34 mouse cellular contexts compared by ENCODE assay signal in the genomic region with DNA sequence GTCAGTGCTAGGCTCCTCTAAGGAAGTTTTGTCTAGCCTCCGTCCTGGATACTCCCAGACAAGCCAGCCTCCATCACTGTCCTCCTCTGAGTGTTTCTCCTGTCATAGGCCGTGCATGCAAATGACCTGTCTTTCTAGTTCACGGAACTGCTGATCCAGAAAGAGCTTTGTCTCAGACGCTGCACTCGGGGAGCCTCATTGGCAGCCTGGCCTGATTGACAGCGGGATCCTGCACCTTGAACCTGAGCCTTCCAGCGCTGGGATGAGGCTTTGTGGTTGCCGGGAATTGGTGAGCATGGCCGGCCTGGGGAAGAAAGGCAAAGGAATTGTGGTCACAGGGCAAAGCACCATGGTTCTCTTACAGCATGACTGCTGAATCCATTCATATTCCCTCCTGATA. TPM values are rescaled to one million over a fixed set of nuclear protein-coding genes. Genes with fewer than 3 reads are reported as not detected.
A peak's percentile ranks its signal among the peaks of the same experiment; 100 is the strongest.
DNase-seq lines count a peak whose midpoint lies in the region; ATAC-seq and TF ChIP-seq lines count a peak whose summit lies in the region.
"Had no signal": no experiment of that assay in that cellular context is flagged by ENCODE, and none has a peak within 500 bp of the region (broad histone marks: within the 10 kb centered on the region; RNA-seq: fewer than 3 reads in every experiment).

No protein-coding gene starts in this region.

- H3K4me1 ChIP-seq in hindbrain, embryonic 10.5 days (replicated peaks), result peaks cover 46% of the 10 kb centered on the region
- peaks cover 31% of the 10 kb centered on the region for H3K4me1 ChIP-seq in hindbrain, embryonic 13.5 days (replicated peaks)
- peaks cover 39% of the 10 kb centered on the region for H3K4me1 ChIP-seq in midbrain, embryonic 10.5 days
- no peaks in the 10 kb centered on the region for H3K4me1 ChIP-seq in midbrain, postnatal 0 days (ENCODE audit: insufficient read depth, low read length)
- H3K4me1 ChIP-seq: intestine, embryonic 15.5 days; megakaryocyte, embryonic 14.5 days had no signal

- no peak overlapping the region for H3K4me2 ChIP-seq in hindbrain, embryonic 13.5 days
- H3K4me2 ChIP-seq in midbrain, postnatal 0 days (ENCODE audit: low read depth, low read length, poor library complexity, severe bottlenecking), result no peak overlapping the region
- H3K4me2 ChIP-seq: embryonic facial prominence, embryonic 15.5 days; intestine, embryonic 15.5 days; limb, embryonic 15.5 days; lung, embryonic 14.5 days had no signal

- DNase-seq in hindbrain, embryonic 10.5 days (ENCODE audit: low spot score), result peak; percentile 38
- DNase-seq in midbrain, embryonic 10.5 days (ENCODE audit: low spot score), result peak; percentile 33
- DNase-seq in midbrain, postnatal 0 days (ENCODE audit: low spot score), result no peak
- DNase-seq in kidney, adult 9 months, result peak; percentile 71
- peak; percentile 49 for DNase-seq in retina, postnatal 1 day
- DNase-seq in Muller cell, postnatal 12 days (ENCODE audit: inconsistent ontology term), result no peak
- DNase-seq: adrenal gland, adult 8-10 months; cerebellum, adult 18-20 months; cerebellum, postnatal 14 days; left cerebral cortex, postnatal 4 days; lung, postnatal 36 days had no signal

- no peak overlapping the region for H3K9ac ChIP-seq in hindbrain, embryonic 13.5 days
- no peak overlapping the region for H3K9ac ChIP-seq in midbrain, postnatal 0 days (replicated peaks; ENCODE audit: low read length, poor library complexity, severe bottlenecking)
- H3K9ac ChIP-seq: embryonic facial prominence, embryonic 15.5 days; intestine, embryonic 15.5 days; limb, embryonic 15.5 days; liver, embryonic 14.5 days; lung, embryonic 14.5 days had no signal

- H3K27me3 ChIP-seq in hindbrain, embryonic 10.5 days (ENCODE audit: insufficient read depth, poor library complexity, severe bottlenecking), result peaks cover 3% of the 10 kb centered on the region; the same call in 1 of the 2 replicates
- H3K27me3 ChIP-seq in hindbrain, embryonic 13.5 days, result 0 out of 2 replicates have a peak, but pooled peaks cover 3% of the 10 kb centered on the region
- no peaks in the 10 kb centered on the region for H3K27me3 ChIP-seq in midbrain, embryonic 10.5 days (ENCODE audit: low read depth, poor library complexity, severe bottlenecking)
- no peaks in the 10 kb centered on the region for H3K27me3 ChIP-seq in midbrain, postnatal 0 days (ENCODE audit: insufficient read depth, low read length)
- H3K27me3 ChIP-seq: CH12.LX; embryonic facial prominence, embryonic 15.5 days; intestine, embryonic 15.5 days; limb, embryonic 15.5 days; megakaryocyte, embryonic 14.5 days had no signal

- 39% methylated on average over 9 of the region's 9 CpGs for WGBS in hindbrain, embryonic 10.5 days
- 37% methylated on average over 9 of the region's 9 CpGs for WGBS in hindbrain, embryonic 13.5 days
- 53% methylated on average over 9 of the region's 9 CpGs for WGBS in midbrain, embryonic 10.5 days
- WGBS in midbrain, postnatal 0 days, result 41% methylated on average over 9 of the region's 9 CpGs

- ATAC-seq in hindbrain, embryonic 13.5 days (ENCODE audit: low FRiP score), result no peak
- ATAC-seq in midbrain, postnatal 0 days (ENCODE audit: low FRiP score), result no peak
- ATAC-seq: activated CD4-positive, CD25-positive, alpha-beta regulatory T cell, adult 4 months; forebrain, embryonic 14.5 days; intestine, embryonic 15.5 days had no signal

- no peaks in the 10 kb centered on the region for H3K36me3 ChIP-seq in hindbrain, embryonic 10.5 days
- no peaks in the 10 kb centered on the region for H3K36me3 ChIP-seq in hindbrain, embryonic 13.5 days
- no peaks in the 10 kb centered on the region for H3K36me3 ChIP-seq in midbrain, embryonic 10.5 days
- H3K36me3 ChIP-seq in midbrain, postnatal 0 days (ENCODE audit: insufficient read depth, low read length), result no peaks in the 10 kb centered on the region
- H3K36me3 ChIP-seq: embryonic facial prominence, embryonic 15.5 days; G1E; heart, embryonic 10.5 days; intestine, embryonic 15.5 days; limb, embryonic 15.5 days had no signal

- TF ChIP-seq CTCF in midbrain, postnatal 0 days (IDR thresholded peaks at IDR 0.05), result no peak

- peak overlapping the region; percentile 35; the same call in 1 of the 2 replicates for H3K27ac ChIP-seq in hindbrain, embryonic 10.5 days
- H3K27ac ChIP-seq in hindbrain, embryonic 13.5 days, result no peak overlapping the region
- peak overlapping the region; percentile 64; the same call in 1 of the 2 replicates for H3K27ac ChIP-seq in midbrain, embryonic 10.5 days (replicated peaks)
- H3K27ac ChIP-seq in midbrain, postnatal 0 days (ENCODE audit: low read depth, low read length), result no peak overlapping the region
- H3K27ac ChIP-seq: embryonic facial prominence, embryonic 15.5 days; heart, embryonic 10.5 days; intestine, embryonic 15.5 days; limb, embryonic 15.5 days; liver, embryonic 14.5 days had no signal

- no peaks in the 10 kb centered on the region for H3K9me3 ChIP-seq in hindbrain, embryonic 10.5 days
- no peaks in the 10 kb centered on the region for H3K9me3 ChIP-seq in hindbrain, embryonic 13.5 days
- H3K9me3 ChIP-seq in midbrain, embryonic 10.5 days (replicated peaks), result no peaks in the 10 kb centered on the region
- no peaks in the 10 kb centered on the region for H3K9me3 ChIP-seq in midbrain, postnatal 0 days (ENCODE audit: low read length)
- H3K9me3 ChIP-seq: embryonic facial prominence, embryonic 15.5 days; heart, embryonic 10.5 days; intestine, embryonic 15.5 days; limb, embryonic 15.5 days had no signal

- no peak overlapping the region for H3K4me3 ChIP-seq in hindbrain, embryonic 10.5 days
- no peak overlapping the region for H3K4me3 ChIP-seq in hindbrain, embryonic 13.5 days
- H3K4me3 ChIP-seq in midbrain, embryonic 10.5 days, result no peak overlapping the region
- no peak overlapping the region for H3K4me3 ChIP-seq in midbrain, postnatal 0 days (ENCODE audit: low read depth, low read length)
- H3K4me3 ChIP-seq: embryonic facial prominence, embryonic 15.5 days; heart, embryonic 10.5 days; intestine, embryonic 15.5 days; limb, embryonic 15.5 days; megakaryocyte, embryonic 14.5 days had no signal

RNA-seq across cellular contexts. Expression of a gene that starts 11.3 kb away (rescaled TPM):
- not detected in 2 replicates for polyA plus RNA-seq in hindbrain, embryonic 10.5 days (2016; fragmentation: Nextera tagmentation; extraction: Ambion mirVana)
- not detected in 2 replicates for polyA plus RNA-seq in hindbrain, embryonic 13.5 days (2015; fragmentation: Nextera tagmentation; extraction: Ambion mirVana)
- 0.24 TPM in 1 of 2 replicates, not detected in the other for polyA plus RNA-seq in midbrain, embryonic 10.5 days (2016; fragmentation: Nextera tagmentation; extraction: Ambion mirVana)
- total RNA-seq in midbrain, postnatal 0 days (2014; rRNA removed), result not detected in 2 replicates
- 0.04 and 0.06 TPM in 2 replicates for polyA plus RNA-seq in midbrain, postnatal 0 days (2015; fragmentation: Nextera tagmentation; extraction: Ambion mirVana)
- total RNA-seq: G1E; gastrocnemius, adult 8-10 months; hematopoietic stem cell, adult 5-6 weeks; layer of hippocampus, adult 18-20 months; layer of hippocampus, postnatal 14 days; left cerebral cortex, postnatal 4 days had no signal
- polyA plus RNA-seq: activated CD4-positive, CD25-positive, alpha-beta regulatory T cell, adult 4 months; embryonic facial prominence, embryonic 15.5 days; forebrain, embryonic 14.5 days; G1E; heart, postnatal 0 days; lung, embryonic 14.5 days; neural tube, embryonic 11.5 days; spleen, adult 2 months had no signal

RNA-seq across cellular contexts. Expression of a gene that starts 25.8 kb away (rescaled TPM):
- 0.05 TPM in 1 of 2 replicates, not detected in the other for polyA plus RNA-seq in hindbrain, embryonic 10.5 days (2016; fragmentation: Nextera tagmentation; extraction: Ambion mirVana)
- polyA plus RNA-seq in hindbrain, embryonic 13.5 days (2015; fragmentation: Nextera tagmentation; extraction: Ambion mirVana), result 0.05 and 0.22 TPM in 2 replicates
- 0.06 and 0.09 TPM in 2 replicates for polyA plus RNA-seq in midbrain, embryonic 10.5 days (2016; fragmentation: Nextera tagmentation; extraction: Ambion mirVana)
- 0.19 and 0.49 TPM in 2 replicates for total RNA-seq in midbrain, postnatal 0 days (2014; rRNA removed)
- polyA plus RNA-seq in midbrain, postnatal 0 days (2015; fragmentation: Nextera tagmentation; extraction: Ambion mirVana), result 0.28 and 0.38 TPM in 2 replicates
- total RNA-seq: hematopoietic stem cell, adult 5-6 weeks had no signal
- polyA plus RNA-seq: activated CD4-positive, CD25-positive, alpha-beta regulatory T cell, adult 4 months; forebrain, embryonic 14.5 days; G1E; heart, postnatal 0 days; lung, embryonic 14.5 days; neural tube, embryonic 11.5 days had no signal

RNA-seq across cellular contexts. Expression of a gene that starts 30.4 kb away (rescaled TPM):
- polyA plus RNA-seq in hindbrain, embryonic 10.5 days (2016; fragmentation: Nextera tagmentation; extraction: Ambion mirVana), result not detected in 2 replicates
- not detected in 2 replicates for polyA plus RNA-seq in hindbrain, embryonic 13.5 days (2015; fragmentation: Nextera tagmentation; extraction: Ambion mirVana)
- polyA plus RNA-seq in midbrain, embryonic 10.5 days (2016; fragmentation: Nextera tagmentation; extraction: Ambion mirVana), result not detected in 2 replicates
- not detected in 2 replicates for total RNA-seq in midbrain, postnatal 0 days (2014; rRNA removed)
- not detected in 2 replicates for polyA plus RNA-seq in midbrain, postnatal 0 days (2015; fragmentation: Nextera tagmentation; extraction: Ambion mirVana)
- total RNA-seq: adrenal gland, adult 8-10 months; CH12.LX; G1E; gastrocnemius, adult 8-10 months; hematopoietic stem cell, adult 5-6 weeks; layer of hippocampus, adult 18-20 months; layer of hippocampus, postnatal 14 days; left cerebral cortex, adult 8-10 months; left cerebral cortex, postnatal 4 days had no signal
- polyA plus RNA-seq: activated CD4-positive, CD25-positive, alpha-beta regulatory T cell, adult 4 months; embryonic facial prominence, embryonic 15.5 days; forebrain, embryonic 14.5 days; frontal cortex, adult 2 months; G1E; gonadal fat pad, adult 2 months; heart, embryonic 10.5 days; heart, postnatal 0 days; intestine, embryonic 15.5 days; limb, embryonic 15.5 days; liver, embryonic 14.5 days; lung, embryonic 14.5 days; neural tube, embryonic 11.5 days; spleen, adult 2 months; testis, adult 2 months had no signal

Comparison
In these comparisons a context has a peak if more than half of its experiments do, and no peak if none do; other contexts are left out.
1. DNase-seq: peak in hindbrain, embryonic 10.5 days (single experiment), midbrain, embryonic 10.5 days (single experiment), kidney, adult 9 months (single experiment) and retina, postnatal 1 day (single experiment); none in midbrain, postnatal 0 days (single experiment) and Muller cell, postnatal 12 days (single experiment).
2. H3K27ac ChIP-seq: peak in hindbrain, embryonic 10.5 days (single experiment) and midbrain, embryonic 10.5 days (single experiment); none in hindbrain, embryonic 13.5 days (single experiment) and midbrain, postnatal 0 days (single experiment).